Mouse (Mus musculus) cortical plate, adult 2 months (tissue): Measurements from ENCODE around the gene Ak4.

Experiments used
- CTCF ChIP-seq: fragments of 200-500 bp; IDR thresholded peaks from 2 replicates; pipeline ENCODE4 v1.5.1; 2011; ENCODE audit warnings: mild to moderate bottlenecking, control low read depth, low read length; ENCODE audit not compliant: insufficient read depth; ENCODE audit errors: extremely low read depth
- POLR2A ChIP-seq: fragments of 200-500 bp; IDR thresholded peaks from 2 replicates; pipeline ENCODE4 v1.6.1; 2011; ENCODE audit warnings: mild to moderate bottlenecking, low read length, control low read depth; ENCODE audit not compliant: insufficient read depth; ENCODE audit errors: extremely low read depth

DNA sequence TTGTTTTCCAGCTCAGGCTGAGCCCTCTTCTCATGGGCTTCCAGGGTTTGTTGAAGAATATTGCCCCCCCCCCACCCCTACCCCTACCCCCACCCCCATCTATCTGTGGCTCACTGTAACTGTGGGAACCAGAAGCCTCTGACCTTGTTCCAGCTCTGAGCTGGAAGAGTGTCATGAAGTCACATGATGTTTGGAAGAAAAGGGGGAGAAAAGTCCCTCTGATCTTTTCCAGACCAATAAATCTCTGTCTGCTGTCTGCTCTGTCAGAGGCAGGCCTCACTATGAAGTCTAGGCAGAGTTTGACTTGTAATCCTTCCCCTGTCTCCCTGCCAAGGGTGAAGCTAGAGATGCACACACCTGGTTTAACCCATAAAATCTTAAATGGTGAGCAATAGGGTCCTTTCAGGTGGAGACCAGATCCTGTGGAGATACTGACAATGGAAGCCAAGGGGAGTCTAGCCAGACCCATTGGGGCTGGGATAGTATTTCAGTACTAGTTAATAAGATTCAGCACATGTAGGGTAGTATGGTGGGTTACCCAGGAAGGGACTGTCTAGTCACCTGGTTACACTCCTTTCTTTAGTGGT, 74.6 kb downstream of the Ak4 start:
- no peak for TF ChIP-seq POLR2A
- no peak for TF ChIP-seq CTCF
